Mouse (Mus musculus) olfactory bulb, adult 2 months (tissue): ENCODE measurements around the gene Mfap1a.
A peak's percentile ranks its signal among the peaks of the same experiment; 100 is the strongest.
"Not testable (repeated sequence)": the region's sequence is repeated elsewhere in the genome, so short reads cannot be mapped to it uniquely, and the experiment has no call there.

ENCODE experiments used
- CTCF ChIP-seq: fragments of 200-500 bp; IDR thresholded peaks from 2 replicates; pipeline ENCODE4 v1.5.1; 2012; ENCODE audit warnings: low read depth, mild to moderate bottlenecking, low read length, moderate library complexity; ENCODE audit not compliant: insufficient read depth
- POLR2A ChIP-seq: fragments of 200-500 bp; IDR thresholded peaks from 2 replicates; pipeline ENCODE4 v1.6.1; 2012; ENCODE audit warnings: mild to moderate bottlenecking, low read depth, low read length, moderate library complexity; ENCODE audit not compliant: insufficient read depth

DNA sequence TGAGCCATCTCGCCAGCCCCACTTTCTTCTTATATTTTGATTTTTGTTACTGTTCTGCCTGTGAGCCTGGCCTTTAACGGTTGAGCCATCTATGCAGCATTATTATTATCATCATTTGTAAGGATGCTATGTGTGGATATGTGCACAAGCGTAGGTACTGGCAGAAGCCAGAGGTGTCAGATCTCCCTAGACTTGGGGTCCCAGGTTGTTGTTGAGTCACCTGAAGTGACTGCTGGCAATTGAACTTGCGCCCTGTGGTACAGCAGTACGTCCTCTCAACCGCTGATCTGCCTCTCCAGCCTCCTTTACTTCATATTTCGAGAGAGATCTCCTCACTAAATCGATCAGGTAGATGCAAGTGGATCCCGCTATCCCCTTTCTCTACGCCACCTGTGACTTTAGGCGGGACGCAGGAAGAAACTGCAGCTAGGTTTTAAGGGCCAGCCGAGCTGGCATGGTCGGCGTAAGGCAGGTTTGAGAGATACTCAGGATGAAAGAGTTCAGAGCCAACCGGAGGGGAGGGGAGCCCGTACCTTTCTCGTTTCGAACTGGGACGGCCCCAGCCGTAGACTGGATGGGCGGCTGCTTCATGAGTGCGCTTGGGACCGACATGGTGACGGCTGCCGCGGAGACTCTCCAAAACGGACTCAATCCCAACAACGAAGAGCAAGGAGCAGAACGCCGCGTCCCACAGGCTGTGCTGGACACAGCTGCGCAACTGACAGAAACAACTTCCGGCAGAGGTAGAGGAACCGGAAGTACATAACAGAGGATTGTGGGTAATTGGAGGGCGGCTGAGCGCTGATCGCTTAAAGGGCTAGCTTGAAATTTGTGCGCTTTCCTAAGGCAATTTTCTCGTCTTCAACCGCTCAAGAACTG, 32.9 kb downstream of the Mfap1a start, which contains the start of gene Mfap1b:
- TF ChIP-seq CTCF: not testable (repeated sequence)
- TF ChIP-seq POLR2A: peak; percentile 59
